Mouse (Mus musculus) hindbrain, postnatal 0 days (tissue): ENCODE measurements around the gene Tmem119. TPM values are rescaled to one million over a fixed set of nuclear protein-coding genes. Genes with fewer than 3 reads are reported as not detected.

Experiments used
- ATAC-seq: fragments of 200-750 bp; cut with Nextera tagmentation; 2 replicates; pipeline ENCODE4 v1.8.0; 2017; ENCODE audit warnings: mild to moderate bottlenecking, moderate TSS enrichment, moderate library complexity
- DNase-seq: peaks from one replicate; pipeline ENCODE4 v3.0.0-alpha.2; 2015; ENCODE audit warnings: low spot score
- H3K27ac ChIP-seq: fragments of 300-500 bp; sonication (generic); 2 replicates; pipeline ENCODE4 v1.5.1; 2014; ENCODE audit warnings: mild to moderate bottlenecking
- H3K27me3 ChIP-seq: fragments of 300-500 bp; sonication (generic); 2 replicates; pipeline ENCODE4 v1.6.1; 2014; ENCODE audit warnings: low read length, mixed read lengths; ENCODE audit not compliant: insufficient read depth
- H3K36me3 ChIP-seq: fragments of 300-500 bp; sonication (generic); 2 replicates; pipeline ENCODE4 v1.6.1; 2014; ENCODE audit warnings: low read length, mixed read lengths; ENCODE audit not compliant: insufficient read depth
- H3K4me1 ChIP-seq: fragments of 300-500 bp; sonication (generic); 2 replicates; pipeline ENCODE4 v1.6.1; 2014; ENCODE audit warnings: antibody characterized with exemption, low read length, mixed read lengths; ENCODE audit not compliant: insufficient read depth
- H3K4me2 ChIP-seq: fragments of 300-500 bp; sonication (generic); 2 replicates; pipeline ENCODE4 v1.6.1; 2014; ENCODE audit warnings: low read depth, mild to moderate bottlenecking, low read length, moderate library complexity, mixed read lengths
- H3K4me3 ChIP-seq: fragments of 300-500 bp; sonication (generic); 2 replicates; pipeline ENCODE4 v1.5.1; 2014; ENCODE audit warnings: low read length
- H3K9ac ChIP-seq: fragments of 300-500 bp; sonication (generic); replicated peaks from 2 replicates; pipeline ENCODE4 v1.6.1; 2014; ENCODE audit warnings: mild to moderate bottlenecking, low read length, moderate library complexity, mixed read lengths
- H3K9me3 ChIP-seq: fragments of 300-500 bp; sonication (generic); 2 replicates; pipeline ENCODE4 v1.6.1; 2016; ENCODE audit warnings: low read length, mixed read lengths
- CTCF ChIP-seq: IDR thresholded peaks from 2 replicates; pipeline ENCODE4 v1.5.1; 2016; ENCODE audit warnings: antibody characterized with exemption, control low read depth, low read depth
- WGBS: fragments of 180-500 bp; shearing (Covaris S2); extraction: QIAGEN DNeasy Blood & Tissue Kit; methylation state at CpG from one replicate; pipeline ENCODE4 v1.1.7; 2014; 5-methylcytosine and 5-hydroxymethylcytosine counted together
- polyA plus RNA-seq: library from polyadenylated mRNA; unstranded; fragments of >200 nt; fragmentation: Nextera tagmentation; extraction: Ambion mirVana; gene quantifications from 2 replicates; pipeline ENCODE4 v1.2.1, GENCODE M21; 2015
- total RNA-seq: library from RNA; depleted of rRNA; stranded (reverse); fragments of >200 nt; gene quantifications from 2 replicates; pipeline ENCODE4 v1.2.3, GENCODE M21; 2014

Tmem119 gene
- total and polyA plus RNA-seq, 2 experiments from 2014 or later, result 7.6 to 9.2 TPM

DNA sequence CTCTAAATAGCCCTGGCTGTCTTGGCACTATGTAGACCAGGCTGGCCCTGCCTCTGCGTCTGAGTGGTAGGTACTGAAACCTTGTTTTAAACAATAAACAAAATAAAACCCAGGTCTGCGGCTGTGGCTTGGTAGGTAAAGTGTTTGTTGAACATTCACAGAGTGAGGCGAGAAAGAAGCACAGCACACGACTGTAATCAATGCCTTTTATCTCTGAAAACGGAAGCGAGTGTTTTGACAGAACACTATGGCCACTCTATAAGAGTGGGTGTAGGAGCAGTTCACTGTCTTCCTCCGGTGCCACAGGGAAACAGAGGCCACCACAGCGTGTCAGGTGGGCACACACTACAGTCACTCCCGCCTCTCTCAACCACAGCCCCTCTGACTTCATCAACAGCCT lies 41.9 kb upstream of the Tmem119 start:
- H3K4me3 ChIP-seq, result no peak overlapping the region
- DNase-seq (no peak), ATAC-seq (no peak)
- H3K27me3 ChIP-seq, result no peaks in the 10 kb centered on the region
- peaks cover 52% of the 10 kb centered on the region for H3K36me3 ChIP-seq
- no peak overlapping the region for H3K9ac ChIP-seq
- no peaks in the 10 kb centered on the region for H3K9me3 ChIP-seq
- TF ChIP-seq CTCF, result no peak
- no peak overlapping the region for H3K4me2 ChIP-seq
- no peak overlapping the region for H3K27ac ChIP-seq
- WGBS, result 91% methylated on average over 9 of the region's 9 CpGs
- no peaks in the 10 kb centered on the region for H3K4me1 ChIP-seq

DNA sequence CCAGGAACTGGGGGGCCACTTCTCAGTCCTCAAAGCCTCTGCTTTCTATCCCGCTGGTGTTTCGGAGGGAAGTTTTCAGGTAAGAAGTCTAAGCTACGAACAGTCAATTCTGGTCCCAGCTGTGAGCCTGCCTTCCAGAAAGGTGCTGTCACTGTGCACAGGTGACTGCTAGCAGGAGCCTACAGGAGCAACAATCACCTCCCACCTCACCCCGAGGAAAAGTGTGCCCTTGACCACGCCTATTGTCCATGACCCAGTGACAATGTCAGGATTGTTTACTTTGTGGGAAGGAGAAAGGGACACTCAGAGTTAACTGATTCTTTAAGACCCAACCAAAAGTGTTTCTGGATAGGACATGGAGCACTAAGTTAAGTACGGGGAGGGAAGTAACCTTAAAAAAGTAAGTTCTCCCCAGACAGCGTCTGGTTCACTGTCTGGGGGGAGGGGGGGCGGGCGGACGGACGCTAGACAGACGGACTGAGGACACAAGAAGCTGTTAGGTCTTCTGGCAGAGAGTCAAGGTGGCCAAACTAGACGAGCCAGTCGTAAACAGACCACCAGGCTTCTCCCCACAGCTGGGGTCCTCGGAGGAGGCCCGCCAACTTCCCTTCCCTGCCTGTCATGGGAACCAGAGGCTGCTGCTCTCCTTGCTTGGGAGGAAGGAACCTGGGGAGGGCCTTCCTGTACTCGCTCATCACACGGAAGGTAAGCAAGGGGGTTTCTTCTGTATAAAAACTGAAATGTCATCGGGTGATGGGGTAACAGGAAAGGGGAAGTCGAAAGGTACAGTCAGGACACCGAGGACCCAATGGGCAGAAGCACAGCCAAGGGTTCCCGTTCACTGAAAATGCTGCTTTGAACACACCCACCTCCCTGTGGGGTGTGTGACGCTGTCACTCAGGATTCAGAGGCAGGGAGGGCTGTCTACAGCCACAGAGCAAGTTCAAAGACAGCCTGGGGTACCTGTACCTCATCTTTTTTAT lies 41.2 kb upstream of the Tmem119 start:
- Histone ChIP-seq H3K9me3 (no peaks in the 10 kb centered on the region), H3K9ac (no peak overlapping the region), H3K4me3 (no peak overlapping the region), H3K27me3 (no peaks in the 10 kb centered on the region), H3K36me3 (peaks cover 45% of the 10 kb centered on the region), H3K27ac (no peak overlapping the region), H3K4me2 (no peak overlapping the region), H3K4me1 (no peaks in the 10 kb centered on the region)
- no peak for TF ChIP-seq CTCF
- ATAC-seq (no peak), DNase-seq (no peak)
- 81% methylated on average over 23 of the region's 23 CpGs for WGBS

DNA sequence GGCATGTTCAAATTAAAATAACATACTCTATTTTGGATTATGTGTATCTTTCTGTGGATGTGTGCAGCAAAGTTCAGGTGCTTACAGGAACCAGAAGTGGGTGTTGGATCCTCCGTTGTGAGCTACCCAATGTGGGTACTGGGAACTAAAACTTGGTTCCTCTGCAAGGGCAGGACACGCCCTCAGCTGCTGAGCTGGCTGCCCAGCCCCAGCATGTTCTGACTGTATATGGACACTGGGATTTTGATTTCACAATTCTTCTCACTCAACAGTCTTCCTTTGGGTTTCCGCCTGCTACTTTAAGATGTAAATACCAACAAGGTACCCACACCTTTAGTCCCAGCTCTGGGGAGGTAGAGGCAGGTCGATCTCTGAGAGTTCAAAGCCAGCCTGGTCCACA lies 40.1 kb upstream of the Tmem119 start:
- peaks cover 34% of the 10 kb centered on the region for H3K36me3 ChIP-seq
- DNase-seq, result no peak
- ATAC-seq, result no peak
- TF ChIP-seq CTCF, result no peak
- no peaks in the 10 kb centered on the region for H3K27me3 ChIP-seq
- H3K4me2 ChIP-seq, result no peak overlapping the region
- H3K9me3 ChIP-seq, result no peaks in the 10 kb centered on the region
- H3K9ac ChIP-seq, result no peak overlapping the region
- no peak overlapping the region for H3K27ac ChIP-seq
- no peak overlapping the region for H3K4me3 ChIP-seq
- H3K4me1 ChIP-seq, result no peaks in the 10 kb centered on the region
- 93% methylated on average over 4 of the region's 4 CpGs for WGBS

DNA sequence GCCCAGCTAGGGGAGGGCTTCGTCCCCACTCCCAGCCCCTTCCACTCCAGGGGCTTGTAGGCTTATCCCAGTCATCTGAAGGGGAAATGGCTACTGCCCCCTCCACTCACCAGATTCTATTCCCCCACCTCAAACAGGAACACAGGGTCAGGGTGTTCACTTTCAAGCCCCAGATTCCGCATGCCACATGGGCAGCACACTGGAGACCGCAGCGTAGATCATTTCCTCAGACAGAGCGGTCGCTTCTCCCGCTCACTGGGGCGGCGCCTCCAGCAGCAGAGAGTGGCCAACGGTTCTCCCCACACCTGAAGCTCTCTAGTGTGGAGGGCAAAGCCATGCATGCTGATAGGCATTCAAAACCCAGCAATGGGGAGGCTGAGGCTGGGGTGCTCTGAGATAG lies 36.6 kb upstream of the Tmem119 start:
- 83% methylated on average over 10 of the region's 10 CpGs for WGBS
- DNase-seq (no peak), ATAC-seq (no peak)
- no peaks in the 10 kb centered on the region for H3K27me3 ChIP-seq
- H3K4me3 ChIP-seq, result no peak overlapping the region
- no peaks in the 10 kb centered on the region for H3K9me3 ChIP-seq
- H3K4me2 ChIP-seq, result no peak overlapping the region
- H3K36me3 ChIP-seq, result peaks cover 2% of the 10 kb centered on the region; the same call in 1 of the 2 replicates
- H3K4me1 ChIP-seq, result no peaks in the 10 kb centered on the region
- H3K27ac ChIP-seq, result no peak overlapping the region
- H3K9ac ChIP-seq, result no peak overlapping the region
- no peak for TF ChIP-seq CTCF

DNA sequence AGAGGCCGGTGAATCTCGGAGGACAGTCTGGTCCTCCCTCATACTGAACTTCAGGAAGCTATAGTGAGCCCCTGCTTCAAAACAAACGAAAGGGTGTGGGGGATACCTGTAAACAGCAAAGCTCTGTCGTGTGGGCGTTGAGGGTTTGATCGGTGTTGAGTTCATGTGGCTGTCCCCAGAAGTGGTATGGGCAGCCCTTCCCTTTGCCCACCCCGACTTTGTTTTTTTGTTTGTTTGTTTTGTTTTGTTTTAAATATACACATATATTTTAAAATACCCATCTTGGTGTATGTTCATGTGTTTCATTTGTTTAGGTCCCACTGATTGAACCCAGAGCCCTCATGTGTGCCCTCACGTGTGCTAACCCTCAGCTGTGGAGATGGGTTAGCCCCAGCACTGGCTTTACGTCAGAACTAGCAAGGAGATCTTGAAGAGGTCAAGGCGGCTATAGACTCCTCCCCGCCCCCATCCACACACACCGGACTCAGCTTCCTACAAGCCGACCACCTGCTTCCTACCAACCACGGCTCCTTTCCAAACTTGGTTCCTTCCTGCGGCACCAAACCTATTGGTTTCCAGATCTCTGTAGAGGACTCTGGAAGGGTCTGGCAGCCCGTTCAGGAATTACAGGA lies 33.1 kb upstream of the Tmem119 start:
- no peaks in the 10 kb centered on the region for H3K9me3 ChIP-seq
- no peaks in the 10 kb centered on the region for H3K27me3 ChIP-seq
- H3K4me2 ChIP-seq, result no peak overlapping the region
- WGBS, result 72% methylated on average over 16 of the region's 16 CpGs
- no peak overlapping the region for H3K27ac ChIP-seq
- H3K4me1 ChIP-seq, result no peaks in the 10 kb centered on the region
- no peak overlapping the region for H3K4me3 ChIP-seq
- no peak for TF ChIP-seq CTCF
- no peak for DNase-seq
- no peak overlapping the region for H3K9ac ChIP-seq
- no peak for ATAC-seq
- H3K36me3 ChIP-seq, result no peaks in the 10 kb centered on the region

DNA sequence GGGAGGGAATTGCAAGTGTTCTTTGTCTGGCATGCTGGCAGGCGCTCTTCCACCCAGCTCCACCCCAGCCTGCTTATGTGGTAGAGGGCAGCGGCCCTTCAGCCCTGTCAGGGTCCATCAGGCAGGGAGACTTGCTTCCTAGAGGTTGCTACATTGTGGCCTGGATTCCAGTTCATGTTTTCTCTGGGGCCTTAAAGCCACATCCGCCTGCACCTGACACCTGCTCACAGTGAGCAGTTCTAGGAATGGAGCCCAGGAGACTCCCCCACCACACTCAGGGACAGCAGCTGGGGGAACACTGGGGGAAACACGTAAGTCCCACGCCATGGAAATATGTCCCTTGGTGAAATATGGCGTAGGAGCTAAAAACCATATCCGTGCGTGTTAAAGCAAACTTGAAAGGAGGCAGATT lies 32.2 kb upstream of the Tmem119 start, which contains the start of gene Selplg:
TSS of gene Selplg (minus strand) at position 155 of the 412 bp plus-strand sequence.
- no peaks in the 10 kb centered on the region for H3K9me3 ChIP-seq
- ATAC-seq, result no peak

More for the DNA sequence above, 32.2 kb upstream of the Tmem119 start, which contains the start of gene Selplg:
- no peak within 1 kb of the TSS for H3K4me3 ChIP-seq
- H3K4me2 ChIP-seq, result no peak within 1 kb of the TSS
- 37% methylated on average over 8 of the region's 8 CpGs for WGBS
- H3K4me1 ChIP-seq, result no peaks in the 10 kb centered on the region
- DNase-seq, result no peak
- H3K36me3 ChIP-seq, result no peaks in the 10 kb centered on the region
- H3K27ac ChIP-seq, result no peak within 1 kb of the TSS
- no peak for TF ChIP-seq CTCF
- no peak within 1 kb of the TSS for H3K9ac ChIP-seq
- no peaks in the 10 kb centered on the region for H3K27me3 ChIP-seq
